Mouse (Mus musculus): Measurements from ENCODE around the gene Vill. TPM values are rescaled to one million over a fixed set of nuclear protein-coding genes. Genes with fewer than 3 reads are reported as not detected.

Gene Vill
- polyA plus RNA-seq, 1 experiment = 7.9 TPM

DNA sequence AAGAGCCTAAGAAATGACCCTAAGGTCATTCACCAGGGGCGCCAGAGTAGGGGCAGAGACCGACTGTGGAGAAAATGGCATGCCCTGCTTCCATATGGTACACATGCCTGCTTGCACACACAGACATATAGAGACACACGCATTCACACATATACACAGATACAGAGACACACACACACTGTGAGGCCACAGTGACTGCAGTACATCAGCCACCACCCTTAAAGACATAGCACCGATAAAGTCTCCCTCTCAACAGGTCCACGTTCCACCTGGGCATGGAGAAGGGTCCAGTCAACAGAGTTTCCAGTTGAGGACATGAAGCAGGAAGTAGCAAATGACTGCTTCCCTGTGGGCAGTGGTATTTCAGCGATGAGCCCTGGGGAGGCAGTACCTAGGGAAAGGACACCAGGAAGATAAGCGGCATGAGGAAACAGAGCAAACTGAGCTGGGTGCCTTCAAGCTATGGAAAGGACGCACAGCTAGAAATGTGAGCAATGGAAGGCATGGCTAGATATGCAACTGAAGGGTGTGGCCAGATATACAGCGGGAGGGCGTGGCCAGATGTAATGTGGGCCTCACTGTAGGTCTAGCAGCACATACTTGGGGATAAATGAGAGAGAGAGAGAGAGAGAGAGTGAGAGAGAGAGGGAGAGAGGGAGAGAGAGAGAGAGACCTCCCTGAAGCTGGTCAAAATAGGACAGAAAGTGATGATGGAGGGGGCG is 4.2 kb upstream of the Vill start:
- TF ChIP-seq CTCF (IDR thresholded peaks at IDR 0.05; ENCODE audit: borderline replicate concordance, control insufficient read depth, extremely low read depth, insufficient read depth, low read length, poor library complexity) (no peak), POLR2A (IDR thresholded peaks at IDR 0.05; ENCODE audit: control insufficient read depth, extremely low read depth, insufficient read depth, low read length, poor library complexity) (no peak)

DNA sequence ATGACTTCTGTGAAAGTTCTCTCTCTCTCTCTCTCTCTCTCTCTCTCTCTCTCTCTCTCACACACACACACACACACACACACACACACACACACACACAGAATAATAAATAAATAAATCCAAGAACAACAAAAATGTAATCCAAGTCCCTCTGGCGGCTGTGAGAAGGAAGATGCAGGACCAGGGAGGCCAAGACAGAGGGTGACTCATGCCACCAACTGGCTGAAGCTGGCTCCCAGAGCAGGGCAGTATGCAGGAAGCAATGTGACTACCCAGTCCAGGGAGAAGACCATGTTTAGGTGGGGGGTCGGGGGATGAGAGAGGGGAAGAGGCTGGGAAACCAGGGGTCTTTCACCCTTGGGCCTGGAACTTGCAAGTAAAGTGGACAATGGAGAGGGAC is 1.4 kb upstream of the Vill start:
- Histone ChIP-seq H3K27ac (ENCODE audit: control insufficient read depth, insufficient read depth, low read length) (no peak overlapping the region), H3K4me1 (replicated peaks; ENCODE audit: control insufficient read depth, insufficient read depth, low read length) (no peaks in the 10 kb centered on the region), H3K4me3 (ENCODE audit: control insufficient read depth, insufficient read depth, low read length) (no peak overlapping the region), H3K27me3 (ENCODE audit: control insufficient read depth, insufficient read depth, low read length) (no peaks in the 10 kb centered on the region), H3K36me3 (ENCODE audit: control insufficient read depth, insufficient read depth, low read length) (no peaks in the 10 kb centered on the region)
- DNase-seq = no peak
- no peak for TF ChIP-seq CTCF (IDR thresholded peaks at IDR 0.05; ENCODE audit: borderline replicate concordance, control insufficient read depth, extremely low read depth, insufficient read depth, low read length, poor library complexity)
- TF ChIP-seq POLR2A (IDR thresholded peaks at IDR 0.05; ENCODE audit: control insufficient read depth, extremely low read depth, insufficient read depth, low read length, poor library complexity) = no peak
- 82% methylated on average over 2 of the region's 2 CpGs for WGBS

More for the DNA sequence above, 4.2 kb upstream of the Vill start:
- WGBS = 94% methylated on average over 11 of the region's 11 CpGs
- Histone ChIP-seq H3K4me3 (ENCODE audit: control insufficient read depth, insufficient read depth, low read length) (no peak overlapping the region), H3K27ac (ENCODE audit: control insufficient read depth, insufficient read depth, low read length) (no peak overlapping the region), H3K27me3 (ENCODE audit: control insufficient read depth, insufficient read depth, low read length) (no peaks in the 10 kb centered on the region), H3K36me3 (ENCODE audit: control insufficient read depth, insufficient read depth, low read length) (no peaks in the 10 kb centered on the region), H3K4me1 (replicated peaks; ENCODE audit: control insufficient read depth, insufficient read depth, low read length) (no peaks in the 10 kb centered on the region)
- DNase-seq = no peak

DNA sequence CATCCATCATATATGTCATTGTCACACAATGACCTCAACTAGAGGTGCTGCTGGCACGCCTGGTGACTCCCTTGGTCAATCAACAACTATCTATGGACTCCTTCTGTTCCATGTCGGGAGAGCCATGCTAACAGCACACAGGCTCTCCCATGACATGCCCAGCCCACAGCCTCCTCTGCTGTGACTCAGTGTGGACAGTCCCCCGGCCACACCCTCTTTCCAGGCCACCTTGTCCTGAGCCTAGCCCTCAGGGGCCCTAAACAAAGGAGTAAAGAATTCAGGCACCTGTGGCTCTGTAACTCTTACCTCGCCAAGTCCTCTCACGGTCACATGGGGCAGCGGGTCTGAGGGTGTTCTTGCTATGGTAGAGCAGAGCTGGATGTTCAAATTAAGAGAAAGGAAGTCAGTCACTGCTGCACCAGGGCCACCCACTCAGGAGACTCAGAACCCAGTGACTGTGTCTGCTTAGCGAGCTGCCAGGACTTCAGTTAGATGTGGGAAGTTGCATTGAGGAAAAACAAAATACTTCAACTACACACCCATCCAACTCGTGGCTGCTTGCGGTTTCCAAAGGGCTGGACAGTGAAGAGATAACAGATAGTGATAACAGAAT is 1.5 kb downstream of the Vill start:
- no peak overlapping the region for H3K27ac ChIP-seq (ENCODE audit: control insufficient read depth, insufficient read depth, low read length)
- no peak for DNase-seq
- H3K27me3 ChIP-seq (ENCODE audit: control insufficient read depth, insufficient read depth, low read length) = no peaks in the 10 kb centered on the region

DNA sequence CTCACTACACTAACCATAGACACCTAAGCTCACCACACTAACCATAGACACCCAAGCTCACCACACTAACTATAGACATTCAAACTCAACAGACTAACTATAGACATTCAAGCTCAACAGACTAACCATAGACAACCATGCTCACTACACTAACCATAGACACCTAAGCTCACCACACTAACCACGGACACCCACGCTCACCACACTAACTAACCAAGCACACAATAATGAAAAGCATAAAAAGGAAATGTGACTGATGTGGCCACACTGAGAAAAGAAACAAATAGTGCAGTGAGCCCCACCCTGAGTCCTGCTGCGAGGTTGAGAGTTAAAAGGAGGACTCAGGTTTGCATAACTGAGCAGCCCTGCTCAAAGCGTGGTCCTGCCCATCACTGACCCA is 2.8 kb downstream of the Vill start:
- Histone ChIP-seq H3K4me1 (replicated peaks; ENCODE audit: control insufficient read depth, insufficient read depth, low read length) (no peaks in the 10 kb centered on the region), H3K36me3 (ENCODE audit: control insufficient read depth, insufficient read depth, low read length) (no peaks in the 10 kb centered on the region), H3K27ac (ENCODE audit: control insufficient read depth, insufficient read depth, low read length) (no peak overlapping the region), H3K27me3 (ENCODE audit: control insufficient read depth, insufficient read depth, low read length) (no peaks in the 10 kb centered on the region), H3K4me3 (ENCODE audit: control insufficient read depth, insufficient read depth, low read length) (no peak overlapping the region)
- no peak for DNase-seq
- TF ChIP-seq CTCF (IDR thresholded peaks at IDR 0.05; ENCODE audit: borderline replicate concordance, control insufficient read depth, extremely low read depth, insufficient read depth, low read length, poor library complexity) = no peak
- no peak for TF ChIP-seq POLR2A (IDR thresholded peaks at IDR 0.05; ENCODE audit: control insufficient read depth, extremely low read depth, insufficient read depth, low read length, poor library complexity)
- WGBS = 44% methylated on average over 4 of the region's 4 CpGs

More for the DNA sequence above, 1.5 kb downstream of the Vill start:
- TF ChIP-seq POLR2A (IDR thresholded peaks at IDR 0.05; ENCODE audit: control insufficient read depth, extremely low read depth, insufficient read depth, low read length, poor library complexity) = no peak
- TF ChIP-seq CTCF (IDR thresholded peaks at IDR 0.05; ENCODE audit: borderline replicate concordance, control insufficient read depth, extremely low read depth, insufficient read depth, low read length, poor library complexity) = no peak
- no peaks in the 10 kb centered on the region for H3K4me1 ChIP-seq (replicated peaks; ENCODE audit: control insufficient read depth, insufficient read depth, low read length)
- no peaks in the 10 kb centered on the region for H3K36me3 ChIP-seq (ENCODE audit: control insufficient read depth, insufficient read depth, low read length)
- no peak overlapping the region for H3K4me3 ChIP-seq (ENCODE audit: control insufficient read depth, insufficient read depth, low read length)
- WGBS = 69% methylated on average over 9 of the region's 9 CpGs

DNA sequence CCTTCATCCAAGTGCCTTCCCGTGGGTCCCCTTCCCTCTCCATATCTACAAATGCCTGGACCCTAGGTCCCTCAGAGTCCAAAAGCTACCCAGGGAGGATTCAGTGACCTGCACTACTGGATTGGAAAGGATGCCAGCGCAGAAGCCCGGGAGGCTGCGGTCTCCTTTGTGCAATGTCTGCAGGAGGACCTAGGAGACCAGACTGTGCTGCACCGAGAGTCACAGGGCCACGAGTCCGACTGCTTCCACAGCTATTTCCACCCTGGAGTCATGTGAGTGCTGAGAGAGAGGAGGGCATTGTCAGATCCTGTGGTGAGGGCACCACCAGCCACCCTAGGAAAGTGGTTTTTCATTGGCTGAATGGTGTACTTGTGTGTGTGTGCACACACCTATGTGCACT is 5.7 kb downstream of the Vill start:
- no peak for DNase-seq
- Histone ChIP-seq H3K4me3 (ENCODE audit: control insufficient read depth, insufficient read depth, low read length) (no peak overlapping the region), H3K4me1 (replicated peaks; ENCODE audit: control insufficient read depth, insufficient read depth, low read length) (peaks cover 2% of the 10 kb centered on the region; the same call in 1 of the 2 replicates), H3K27ac (ENCODE audit: control insufficient read depth, insufficient read depth, low read length) (no peak overlapping the region), H3K36me3 (ENCODE audit: control insufficient read depth, insufficient read depth, low read length) (no peaks in the 10 kb centered on the region), H3K27me3 (ENCODE audit: control insufficient read depth, insufficient read depth, low read length) (no peaks in the 10 kb centered on the region)
- WGBS = 91% methylated on average over 7 of the region's 7 CpGs
- no peak for TF ChIP-seq POLR2A (IDR thresholded peaks at IDR 0.05; ENCODE audit: control insufficient read depth, extremely low read depth, insufficient read depth, low read length, poor library complexity)
- TF ChIP-seq CTCF (IDR thresholded peaks at IDR 0.05; ENCODE audit: borderline replicate concordance, control insufficient read depth, extremely low read depth, insufficient read depth, low read length, poor library complexity) = no peak

DNA sequence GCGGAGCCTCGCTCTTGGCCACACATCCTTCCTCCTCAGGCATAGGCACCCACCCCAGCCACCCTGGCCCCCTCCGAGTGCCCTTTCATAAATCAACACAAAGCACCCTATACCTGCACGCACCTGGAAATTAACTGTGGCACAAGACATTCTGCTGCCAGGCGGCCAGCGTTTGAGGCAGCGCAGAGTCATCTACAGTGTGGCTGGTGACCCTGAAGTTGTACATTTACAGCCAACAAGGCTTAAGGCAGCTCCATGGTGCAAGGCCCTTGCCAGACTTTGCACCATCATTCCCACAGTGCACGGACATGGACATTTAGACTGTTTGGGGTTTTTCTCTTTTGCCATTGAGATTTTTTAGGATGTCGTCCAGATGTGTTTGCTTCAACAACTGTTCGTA is 8.1 kb downstream of the Vill start:
- DNase-seq = no peak

More for the DNA sequence above, 8.1 kb downstream of the Vill start:
- no peaks in the 10 kb centered on the region for H3K36me3 ChIP-seq (ENCODE audit: control insufficient read depth, insufficient read depth, low read length)
- TF ChIP-seq CTCF (IDR thresholded peaks at IDR 0.05; ENCODE audit: borderline replicate concordance, control insufficient read depth, extremely low read depth, insufficient read depth, low read length, poor library complexity) (no peak), POLR2A (IDR thresholded peaks at IDR 0.05; ENCODE audit: control insufficient read depth, extremely low read depth, insufficient read depth, low read length, poor library complexity) (no peak)
- no peak overlapping the region for H3K27ac ChIP-seq (ENCODE audit: control insufficient read depth, insufficient read depth, low read length)
- H3K4me3 ChIP-seq (ENCODE audit: control insufficient read depth, insufficient read depth, low read length) = no peak overlapping the region
- H3K27me3 ChIP-seq (ENCODE audit: control insufficient read depth, insufficient read depth, low read length) = no peaks in the 10 kb centered on the region
- peaks cover 10% of the 10 kb centered on the region for H3K4me1 ChIP-seq (replicated peaks; ENCODE audit: control insufficient read depth, insufficient read depth, low read length)
- WGBS = 90% methylated on average over 10 of the region's 10 CpGs

All from thymus, adult 2 months (tissue).